Mouse (Mus musculus): ENCODE measurements around the gene Nudt16l1. TPM values are rescaled to one million over a fixed set of nuclear protein-coding genes. Genes with fewer than 3 reads are reported as not detected.
A peak's percentile ranks its signal among the peaks of the same experiment; 100 is the strongest.

Gene Nudt16l1
- polyA plus RNA-seq, 1 experiment from 2014 or later: 140 TPM

DNA sequence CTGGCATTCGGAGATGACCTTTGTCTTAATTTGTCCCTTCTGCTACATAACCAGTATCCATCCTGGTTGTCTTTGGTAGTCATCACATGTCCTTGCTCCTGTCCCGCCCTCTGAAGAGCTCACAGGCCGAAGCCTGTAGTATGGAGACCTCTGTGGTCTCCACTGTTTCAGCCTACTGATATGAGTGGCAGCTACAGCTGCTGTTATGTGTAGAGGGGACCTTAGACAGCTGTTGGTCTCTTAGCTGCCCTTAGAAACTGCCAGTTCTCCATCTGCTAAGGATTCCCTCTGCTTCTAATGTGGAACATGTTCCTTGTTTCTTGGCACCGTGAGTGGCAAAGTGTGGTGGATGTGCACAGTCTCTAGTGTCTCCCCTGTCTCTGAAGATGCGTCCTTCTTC, 14.6 kb upstream of the Nudt16l1 start:
- Histone ChIP-seq H3K36me3 (ENCODE audit: control insufficient read depth, insufficient read depth, low read length) (peaks cover 61% of the 10 kb centered on the region), H3K4me3 (ENCODE audit: low read depth, low read length) (no peak overlapping the region), H3K4me1 (ENCODE audit: control insufficient read depth, insufficient read depth, low read length) (no peaks in the 10 kb centered on the region), H3K27me3 (ENCODE audit: control insufficient read depth, insufficient read depth, low read length) (no peaks in the 10 kb centered on the region), H3K27ac (ENCODE audit: low read depth, low read length) (no peak overlapping the region), H3K9ac (replicated peaks; ENCODE audit: low read depth, low read length) (no peak overlapping the region), H3K9me3 (ENCODE audit: control insufficient read depth, low read length) (no peaks in the 10 kb centered on the region), H3K4me2 (ENCODE audit: low read depth, low read length) (no peak overlapping the region)
- 96% methylated on average over 5 of the region's 5 CpGs for WGBS
- ATAC-seq (ENCODE audit: low read depth): no peak

- Histone ChIP-seq H3K4me2 (ENCODE audit: low read depth, low read length) (no peak overlapping the region), H3K9ac (replicated peaks; ENCODE audit: low read depth, low read length) (no peak overlapping the region), H3K4me3 (ENCODE audit: low read depth, low read length) (no peak overlapping the region), H3K27me3 (ENCODE audit: control insufficient read depth, insufficient read depth, low read length) (no peaks in the 10 kb centered on the region), H3K4me1 (ENCODE audit: control insufficient read depth, insufficient read depth, low read length) (no peaks in the 10 kb centered on the region), H3K27ac (ENCODE audit: low read depth, low read length) (no peak overlapping the region), H3K36me3 (ENCODE audit: control insufficient read depth, insufficient read depth, low read length) (peaks cover 89% of the 10 kb centered on the region), H3K9me3 (ENCODE audit: control insufficient read depth, low read length) (no peaks in the 10 kb centered on the region)
- 91% methylated on average over 7 of the region's 7 CpGs for WGBS
- ATAC-seq (ENCODE audit: low read depth): no peak
Measured at GRCm38 (mm10) chr16:4927967-4928366, 10.6 kb upstream of the Nudt16l1 start.

- 90% methylated on average over 2 of the region's 2 CpGs for WGBS
- H3K36me3 ChIP-seq (ENCODE audit: control insufficient read depth, insufficient read depth, low read length): peaks cover 88% of the 10 kb centered on the region
- ATAC-seq (ENCODE audit: low read depth): no peak
- no peak overlapping the region for H3K4me2 ChIP-seq (ENCODE audit: low read depth, low read length)
- no peak overlapping the region for H3K9ac ChIP-seq (replicated peaks; ENCODE audit: low read depth, low read length)
- H3K27ac ChIP-seq (ENCODE audit: low read depth, low read length): no peak overlapping the region
- H3K4me1 ChIP-seq (ENCODE audit: control insufficient read depth, insufficient read depth, low read length): no peaks in the 10 kb centered on the region
- H3K27me3 ChIP-seq (ENCODE audit: control insufficient read depth, insufficient read depth, low read length): no peaks in the 10 kb centered on the region
- H3K4me3 ChIP-seq (ENCODE audit: low read depth, low read length): no peak overlapping the region
- no peaks in the 10 kb centered on the region for H3K9me3 ChIP-seq (ENCODE audit: control insufficient read depth, low read length)
Measured at GRCm38 (mm10) chr16:4928474-4928873, 10.1 kb upstream of the Nudt16l1 start.

- no peak for ATAC-seq (ENCODE audit: low read depth)
- Histone ChIP-seq H3K4me1 (ENCODE audit: control insufficient read depth, insufficient read depth, low read length) (no peaks in the 10 kb centered on the region), H3K9ac (replicated peaks; ENCODE audit: low read depth, low read length) (no peak overlapping the region), H3K27me3 (ENCODE audit: control insufficient read depth, insufficient read depth, low read length) (no peaks in the 10 kb centered on the region), H3K36me3 (ENCODE audit: control insufficient read depth, insufficient read depth, low read length) (peaks cover 86% of the 10 kb centered on the region), H3K4me3 (ENCODE audit: low read depth, low read length) (no peak overlapping the region), H3K27ac (ENCODE audit: low read depth, low read length) (no peak overlapping the region), H3K9me3 (ENCODE audit: control insufficient read depth, low read length) (no peaks in the 10 kb centered on the region), H3K4me2 (ENCODE audit: low read depth, low read length) (no peak overlapping the region)
- WGBS: 92% methylated on average over 3 of the region's 3 CpGs
Measured at GRCm38 (mm10) chr16:4932429-4932828, 6.1 kb upstream of the Nudt16l1 start.

DNA sequence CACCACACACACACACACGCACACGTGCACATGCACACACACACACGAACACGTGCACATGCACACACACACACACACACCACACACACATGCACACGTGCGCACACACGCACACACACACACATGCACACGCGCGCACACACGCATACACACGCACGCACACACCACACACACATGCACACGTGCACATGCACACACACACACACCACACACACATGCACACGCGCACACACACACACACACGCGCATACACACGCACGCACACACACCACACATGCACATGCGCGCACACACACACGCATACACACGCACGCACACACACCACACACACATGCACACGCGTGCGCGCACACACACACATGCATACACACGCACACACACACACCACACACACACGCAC, 3.1 kb upstream of the Nudt16l1 start:
- Histone ChIP-seq H3K9ac (replicated peaks; ENCODE audit: low read depth, low read length) (no peak overlapping the region), H3K9me3 (ENCODE audit: control insufficient read depth, low read length) (no peaks in the 10 kb centered on the region), H3K4me3 (ENCODE audit: low read depth, low read length) (no peak overlapping the region), H3K4me2 (ENCODE audit: low read depth, low read length) (no peak overlapping the region), H3K27ac (ENCODE audit: low read depth, low read length) (no peak overlapping the region), H3K4me1 (ENCODE audit: control insufficient read depth, insufficient read depth, low read length) (peaks cover 8% of the 10 kb centered on the region), H3K36me3 (ENCODE audit: control insufficient read depth, insufficient read depth, low read length) (peaks cover 62% of the 10 kb centered on the region), H3K27me3 (ENCODE audit: control insufficient read depth, insufficient read depth, low read length) (no peaks in the 10 kb centered on the region)
- ATAC-seq (ENCODE audit: low read depth): no peak
- 98% methylated on average over 31 of the region's 31 CpGs for WGBS

DNA sequence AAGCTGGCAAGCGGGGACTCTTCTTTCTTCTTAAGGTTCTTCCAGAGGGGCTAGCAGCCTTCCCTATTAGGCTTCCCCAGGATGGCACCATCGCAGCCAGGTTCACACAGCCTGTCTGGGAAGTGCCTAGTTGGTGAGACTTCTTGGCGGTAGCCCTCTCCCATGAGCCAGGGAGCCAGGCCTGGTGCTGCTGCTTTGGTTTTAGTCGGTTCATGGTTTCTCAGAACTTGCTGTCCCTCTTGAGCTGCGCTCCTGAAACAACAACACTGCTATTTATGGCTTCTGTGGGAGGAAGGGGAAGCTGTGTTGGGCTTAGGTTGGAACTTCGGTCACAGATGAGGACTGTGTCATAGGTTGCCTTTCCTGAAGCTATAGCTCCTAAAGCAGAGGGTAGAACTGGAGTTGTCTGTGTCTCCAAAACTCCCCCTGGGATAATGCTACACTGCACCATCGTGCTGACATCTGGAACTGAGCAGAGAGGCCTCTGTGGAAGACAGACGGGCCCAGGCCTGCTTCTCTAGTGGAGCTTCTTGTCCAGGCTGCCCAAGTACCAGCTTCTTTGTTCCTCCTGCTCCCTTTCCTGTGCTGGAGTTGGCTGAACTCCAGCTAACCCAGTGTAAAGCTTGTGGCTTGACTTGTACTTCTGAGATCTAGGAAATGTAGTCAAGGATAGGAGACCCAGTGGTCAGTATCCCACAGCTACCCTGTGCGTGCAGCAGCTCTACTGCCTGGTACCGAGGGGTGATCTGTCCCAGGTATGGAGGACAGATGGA, 2.4 kb upstream of the Nudt16l1 start:
- Histone ChIP-seq H3K27me3 (ENCODE audit: control insufficient read depth, insufficient read depth, low read length) (no peaks in the 10 kb centered on the region), H3K9me3 (ENCODE audit: control insufficient read depth, low read length) (no peaks in the 10 kb centered on the region), H3K4me3 (ENCODE audit: low read depth, low read length) (no peak overlapping the region), H3K27ac (ENCODE audit: low read depth, low read length) (no peak overlapping the region), H3K9ac (replicated peaks; ENCODE audit: low read depth, low read length) (no peak overlapping the region), H3K36me3 (ENCODE audit: control insufficient read depth, insufficient read depth, low read length) (peaks cover 59% of the 10 kb centered on the region), H3K4me2 (ENCODE audit: low read depth, low read length) (no peak overlapping the region), H3K4me1 (ENCODE audit: control insufficient read depth, insufficient read depth, low read length) (peaks cover 8% of the 10 kb centered on the region)
- ATAC-seq (ENCODE audit: low read depth): no peak
- 89% methylated on average over 10 of the region's 10 CpGs for WGBS

- Histone ChIP-seq H3K4me1 (ENCODE audit: control insufficient read depth, insufficient read depth, low read length) (peaks cover 8% of the 10 kb centered on the region), H3K36me3 (ENCODE audit: control insufficient read depth, insufficient read depth, low read length) (peaks cover 57% of the 10 kb centered on the region), H3K27ac (ENCODE audit: low read depth, low read length) (no peak overlapping the region), H3K4me2 (ENCODE audit: low read depth, low read length) (no peak overlapping the region), H3K9me3 (ENCODE audit: control insufficient read depth, low read length) (no peaks in the 10 kb centered on the region), H3K9ac (replicated peaks; ENCODE audit: low read depth, low read length) (no peak overlapping the region), H3K27me3 (ENCODE audit: control insufficient read depth, insufficient read depth, low read length) (no peaks in the 10 kb centered on the region), H3K4me3 (ENCODE audit: low read depth, low read length) (no peak overlapping the region)
- ATAC-seq (ENCODE audit: low read depth): no peak
- 96% methylated on average over 8 of the region's 8 CpGs for WGBS
Measured at GRCm38 (mm10) chr16:4937351-4938190, 990 bp upstream of the Nudt16l1 start.

GRCm38 (mm10) chr16:4938989-4939388, 428 bp downstream of the Nudt16l1 start:
- peak overlapping the region; percentile 60 for H3K4me3 ChIP-seq (ENCODE audit: low read depth, low read length)
- peak overlapping the region; percentile 91 for H3K4me2 ChIP-seq (ENCODE audit: low read depth, low read length)
- no peaks in the 10 kb centered on the region for H3K9me3 ChIP-seq (ENCODE audit: control insufficient read depth, low read length)
- peak; percentile 96 for ATAC-seq (ENCODE audit: low read depth)
- H3K4me1 ChIP-seq (ENCODE audit: control insufficient read depth, insufficient read depth, low read length): peaks cover 8% of the 10 kb centered on the region
- peak overlapping the region; percentile 88 for H3K9ac ChIP-seq (replicated peaks; ENCODE audit: low read depth, low read length)
- peak overlapping the region; percentile 78 for H3K27ac ChIP-seq (ENCODE audit: low read depth, low read length)
- H3K36me3 ChIP-seq (ENCODE audit: control insufficient read depth, insufficient read depth, low read length): peaks cover 55% of the 10 kb centered on the region
- under 1% methylated on average over 28 of the region's 28 CpGs for WGBS
- H3K27me3 ChIP-seq (ENCODE audit: control insufficient read depth, insufficient read depth, low read length): no peaks in the 10 kb centered on the region

GRCm38 (mm10) chr16:4939412-4939811, 851 bp downstream of the Nudt16l1 start:
- peak overlapping the region; percentile 60 for H3K4me3 ChIP-seq (ENCODE audit: low read depth, low read length)
- H3K36me3 ChIP-seq (ENCODE audit: control insufficient read depth, insufficient read depth, low read length): peaks cover 51% of the 10 kb centered on the region
- peak overlapping the region; percentile 78 for H3K27ac ChIP-seq (ENCODE audit: low read depth, low read length)

More at GRCm38 (mm10) chr16:4939412-4939811, 851 bp downstream of the Nudt16l1 start:
- peak overlapping the region; percentile 91 for H3K4me2 ChIP-seq (ENCODE audit: low read depth, low read length)
- ATAC-seq (ENCODE audit: low read depth): peak; percentile 69
- H3K4me1 ChIP-seq (ENCODE audit: control insufficient read depth, insufficient read depth, low read length): peaks cover 8% of the 10 kb centered on the region
- H3K9ac ChIP-seq (replicated peaks; ENCODE audit: low read depth, low read length): peak overlapping the region; percentile 88
- whole genome bisulfite sequencing: 3% methylated on average over 16 of the region's 16 CpGs
- H3K27me3 ChIP-seq (ENCODE audit: control insufficient read depth, insufficient read depth, low read length): no peaks in the 10 kb centered on the region
- no peaks in the 10 kb centered on the region for H3K9me3 ChIP-seq (ENCODE audit: control insufficient read depth, low read length)

Measured in neural tube, embryonic 14.5 days (tissue).